Mouse (Mus musculus): Measurements from ENCODE around the gene Ctbs.

- no peak for TF ChIP-seq CTCF (IDR thresholded peaks at IDR 0.05; ENCODE audit: borderline replicate concordance, extremely low read depth, insufficient read depth, insufficient read length)
- no peak for TF ChIP-seq POLR2A (IDR thresholded peaks at IDR 0.05; ENCODE audit: borderline replicate concordance, extremely low read depth, insufficient read depth, insufficient read length, poor library complexity, severe bottlenecking)
These were observed 23.1 kb downstream of the Ctbs start for GRCm38 (mm10) chr3:146472657-146473056.
